Mouse (Mus musculus): ENCODE data around the gene Gm16253. TPM values are rescaled to one million over a fixed set of nuclear protein-coding genes. Genes with fewer than 3 reads are reported as not detected.

The Gm16253 gene
- polyA plus RNA-seq, 1 experiment from 2014 or later = 1.2 TPM

GRCm38 (mm10) chr3:96617941-96618340, 41.2 kb downstream of the Gm16253 start:
- ATAC-seq (ENCODE audit: low FRiP score) = no peak
- Histone ChIP-seq H3K4me1 (replicated peaks) (no peaks in the 10 kb centered on the region), H3K36me3 (peaks cover 75% of the 10 kb centered on the region), H3K27me3 (no peaks in the 10 kb centered on the region), H3K9ac (no peak overlapping the region), H3K4me2 (no peak overlapping the region), H3K27ac (no peak overlapping the region), H3K4me3 (no peak overlapping the region), H3K9me3 (no peaks in the 10 kb centered on the region)
- WGBS = 95% methylated on average over 3 of the region's 3 CpGs

GRCm38 (mm10) chr3:96623201-96623600, 46.4 kb downstream of the Gm16253 start:
- H3K27me3 ChIP-seq = no peaks in the 10 kb centered on the region
- H3K9me3 ChIP-seq = no peaks in the 10 kb centered on the region
- H3K4me1 ChIP-seq (replicated peaks) = no peaks in the 10 kb centered on the region
- no peak overlapping the region for H3K9ac ChIP-seq
- ATAC-seq (ENCODE audit: low FRiP score) = no peak
- H3K4me3 ChIP-seq = no peak overlapping the region
- peaks cover 68% of the 10 kb centered on the region for H3K36me3 ChIP-seq
- 94% methylated on average over 4 of the region's 4 CpGs for WGBS
- no peak overlapping the region for H3K27ac ChIP-seq
- H3K4me2 ChIP-seq = no peak overlapping the region

DNA sequence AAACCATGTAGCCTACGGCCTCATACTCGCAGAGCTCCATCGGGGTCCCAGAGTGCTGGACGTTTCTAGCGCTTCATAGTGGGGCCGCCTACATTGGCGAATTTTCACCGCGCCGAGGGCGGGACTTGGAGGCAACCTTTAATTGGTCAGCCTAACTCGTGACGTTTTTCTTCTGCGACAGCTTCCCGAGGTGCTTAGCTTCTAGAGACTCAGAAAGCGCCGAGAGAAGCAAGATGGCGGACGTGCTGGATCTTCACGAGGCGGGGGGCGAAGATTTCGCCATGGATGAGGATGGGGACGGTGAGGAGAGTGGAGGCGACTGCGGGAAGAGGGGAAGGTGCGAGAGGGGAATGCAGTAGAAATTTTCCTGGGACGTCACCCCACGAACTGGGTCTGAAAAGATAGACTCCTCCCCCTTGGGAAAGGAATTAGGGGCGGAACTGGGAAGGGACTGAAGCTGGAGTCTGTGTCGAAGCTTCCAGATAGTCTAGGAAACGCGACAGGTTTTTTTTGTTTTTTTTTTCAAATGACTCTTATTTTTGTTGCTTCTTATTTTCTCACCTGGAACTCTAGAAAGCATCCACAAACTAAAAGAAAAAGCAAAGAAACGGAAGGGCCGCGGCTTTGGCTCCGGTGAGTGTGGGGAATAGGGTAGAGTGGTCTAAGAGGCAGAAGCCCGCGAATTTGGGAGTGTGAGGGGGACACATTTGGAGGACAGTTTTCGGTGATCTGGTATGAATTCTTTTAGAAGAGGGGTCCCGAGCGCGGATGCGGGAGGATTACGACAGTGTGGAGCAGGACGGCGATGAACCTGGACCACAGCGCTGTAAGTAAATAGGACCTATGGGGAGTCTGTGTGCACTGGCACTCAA, 53.2 kb downstream of the Gm16253 start, which contains the start of gene Rbm8a:
TSS of gene Rbm8a (plus strand) at position 205 of the 872 bp plus-strand sequence.
- peaks cover 37% of the 10 kb centered on the region for H3K36me3 ChIP-seq
- H3K9me3 ChIP-seq = no peaks in the 10 kb centered on the region
- WGBS = under 1% methylated on average over 48 of the region's 48 CpGs
- peak within 1 kb of the TSS; percentile 64 for H3K4me3 ChIP-seq
- peaks cover 27% of the 10 kb centered on the region for H3K4me1 ChIP-seq (replicated peaks)
- no peaks in the 10 kb centered on the region for H3K27me3 ChIP-seq
- H3K4me2 ChIP-seq = peak within 1 kb of the TSS; percentile 82
- peak; percentile 94 for ATAC-seq (ENCODE audit: low FRiP score)
- peak within 1 kb of the TSS; percentile 84 for H3K9ac ChIP-seq
- peak within 1 kb of the TSS; percentile 82 for H3K27ac ChIP-seq

Other genes with a start within 250 kb of the Gm16253 start
- gene BC107364, start 124.7 kb upstream of the Gm16253 start, polyA plus RNA-seq (2015; fragmentation: Nextera tagmentation; extraction: Ambion mirVana) = not detected in 2 replicates
- 0.89 and 0.92 TPM in 2 replicates for gene Hfe2, start 51.8 kb upstream of the Gm16253 start, polyA plus RNA-seq (2015; fragmentation: Nextera tagmentation; extraction: Ambion mirVana)
- gene Txnip, start 19.0 kb upstream of the Gm16253 start, polyA plus RNA-seq (2015; fragmentation: Nextera tagmentation; extraction: Ambion mirVana) = 60.5 and 67.6 TPM in 2 replicates
- gene Polr3gl, start 17.2 kb downstream of the Gm16253 start, polyA plus RNA-seq (2015; fragmentation: Nextera tagmentation; extraction: Ambion mirVana) = 38.3 and 39.3 TPM in 2 replicates
- 9.7 and 10.5 TPM in 2 replicates for gene Ankrd34a, start 19.7 kb downstream of the Gm16253 start, polyA plus RNA-seq (2015; fragmentation: Nextera tagmentation; extraction: Ambion mirVana)
- gene Lix1l, start 24.2 kb downstream of the Gm16253 start, polyA plus RNA-seq (2015; fragmentation: Nextera tagmentation; extraction: Ambion mirVana) = 6.8 and 7.3 TPM in 2 replicates
- 123 and 129 TPM in 2 replicates for gene Rbm8a, start 52.9 kb downstream of the Gm16253 start, polyA plus RNA-seq (2015; fragmentation: Nextera tagmentation; extraction: Ambion mirVana)
- 49.0 and 50.2 TPM in 2 replicates for gene Pex11b, start 58.4 kb downstream of the Gm16253 start, polyA plus RNA-seq (2015; fragmentation: Nextera tagmentation; extraction: Ambion mirVana)
- 0.05 and 0.12 TPM in 2 replicates for gene Gm42957, start 58.5 kb downstream of the Gm16253 start, polyA plus RNA-seq (2015; fragmentation: Nextera tagmentation; extraction: Ambion mirVana)
- gene Itga10, start 68.6 kb downstream of the Gm16253 start, polyA plus RNA-seq (2015; fragmentation: Nextera tagmentation; extraction: Ambion mirVana) = 0.82 and 0.91 TPM in 2 replicates
- 0.84 and 0.89 TPM in 2 replicates for gene Ankrd35, start 93.1 kb downstream of the Gm16253 start, polyA plus RNA-seq (2015; fragmentation: Nextera tagmentation; extraction: Ambion mirVana)
- 33.7 and 33.8 TPM in 2 replicates for gene Pias3, start 119.4 kb downstream of the Gm16253 start, polyA plus RNA-seq (2015; fragmentation: Nextera tagmentation; extraction: Ambion mirVana)
- gene Nudt17, start 131.6 kb downstream of the Gm16253 start, polyA plus RNA-seq (2015; fragmentation: Nextera tagmentation; extraction: Ambion mirVana) = 14.0 and 19.2 TPM in 2 replicates
- gene Polr3c, start 150.6 kb downstream of the Gm16253 start, polyA plus RNA-seq (2015; fragmentation: Nextera tagmentation; extraction: Ambion mirVana) = 32.5 and 36.4 TPM in 2 replicates
- 70.3 and 72.4 TPM in 2 replicates for gene Rnf115, start 150.7 kb downstream of the Gm16253 start, polyA plus RNA-seq (2015; fragmentation: Nextera tagmentation; extraction: Ambion mirVana)

Measured in hindbrain, embryonic 13.5 days (tissue).